Mouse (Mus musculus) liver (tissue): ENCODE results near the gene Rfx2.

Experiments
- DNase-seq: peaks from one replicate; pipeline ENCODE4 v3.0.0-alpha.2; 2020; ENCODE audit warnings: mixed read lengths

The Rfx2 gene

DNA sequence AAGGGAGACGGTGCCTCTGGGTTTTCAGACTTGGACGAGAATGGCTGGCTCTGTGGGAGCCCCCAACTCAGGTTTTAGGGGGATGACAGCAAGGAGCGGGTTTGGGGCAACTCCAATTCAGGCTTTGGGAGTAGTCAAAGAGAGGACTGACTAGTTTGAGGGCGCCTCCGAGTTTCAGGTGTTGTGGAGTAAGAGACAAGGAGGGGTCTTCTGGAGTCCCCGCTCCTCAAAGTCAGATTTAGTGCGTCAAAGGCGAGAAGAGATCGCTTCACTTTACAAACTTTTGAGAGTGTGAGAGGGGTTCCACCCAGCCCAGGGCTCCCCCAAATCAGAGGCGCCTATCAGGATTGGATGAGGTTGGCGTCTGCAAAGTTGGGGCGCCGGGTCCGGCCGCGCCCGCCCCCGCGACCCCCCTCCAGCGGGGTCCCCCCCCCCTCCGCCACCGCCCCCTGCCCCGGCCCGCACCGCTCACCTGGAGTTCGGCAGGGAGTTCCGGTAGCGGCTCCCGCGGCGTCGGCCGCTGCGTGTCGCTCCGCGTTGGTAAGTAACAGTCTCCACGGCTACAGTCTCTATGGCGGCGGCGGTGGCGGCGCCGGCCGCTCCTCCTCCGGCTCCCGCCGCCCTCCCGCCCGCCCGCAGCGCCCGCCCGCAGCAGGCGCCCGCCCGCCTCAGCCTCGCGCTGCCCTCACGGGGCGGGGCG is at the start of gene Rfx2:
Gene Rfx2, minus strand, starts transcription at position 603 of the 700 bp plus-strand sequence.
- DNase-seq, result no peak

DNA sequence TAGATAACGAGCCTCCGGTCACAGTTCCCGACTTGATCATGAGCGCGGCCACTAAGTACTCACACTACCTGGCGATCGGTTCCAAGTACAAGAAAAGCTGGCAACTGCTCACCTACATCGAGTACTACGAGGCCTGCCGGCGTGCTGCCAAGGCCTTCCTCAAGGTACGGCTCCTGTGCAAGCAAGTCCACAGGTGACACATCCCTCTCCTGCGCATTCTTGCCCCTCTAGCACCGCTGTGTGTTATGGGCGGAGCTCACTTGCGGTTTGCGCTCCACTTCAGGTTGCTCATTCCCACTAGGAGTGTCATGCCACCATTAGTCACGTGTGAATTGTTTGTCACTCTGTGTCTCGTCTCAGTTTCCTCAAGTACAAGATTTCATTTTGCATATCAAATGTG is 46.6 kb upstream of the Rfx2 start:
- DNase-seq, result no peak

- no peak for DNase-seq
These were observed 46.2 kb upstream of the Rfx2 start for GRCm38 (mm10) chr17:56876981-56877380.

DNA sequence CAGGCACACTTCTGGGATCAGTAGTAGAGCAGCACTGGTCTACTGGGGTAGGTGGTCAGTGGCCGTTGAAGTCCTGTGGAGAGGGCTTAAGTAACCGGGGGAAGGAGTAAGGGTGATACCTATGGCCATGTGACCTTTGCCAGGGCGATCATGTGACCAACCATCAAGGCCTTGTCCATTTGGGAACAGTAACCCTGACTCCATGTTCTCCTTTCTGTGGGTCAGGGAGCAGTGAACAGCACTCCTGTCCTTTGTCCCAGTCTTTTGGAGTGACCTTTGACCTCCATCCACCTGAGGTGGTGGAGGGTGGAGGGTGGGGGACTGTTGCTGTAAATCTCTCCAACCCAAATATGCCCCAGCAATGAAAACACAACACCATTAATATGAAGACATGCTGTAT is 45.7 kb upstream of the Rfx2 start:
- no peak for DNase-seq

- no peak for DNase-seq
These were observed 44.3 kb upstream of the Rfx2 start, which contains the start of gene 1700061G19Rik for GRCm38 (mm10) chr17:56874936-56875651. Gene 1700061G19Rik (plus strand): TSS chr17:56875477.

- no peak for DNase-seq
These were observed 43.4 kb upstream of the Rfx2 start, which contains the start of gene Acsbg2 for GRCm38 (mm10) chr17:56874237-56874636. Gene Acsbg2 (minus strand): TSS chr17:56874447.

- no peak for DNase-seq
These were observed 41.7 kb upstream of the Rfx2 start for GRCm38 (mm10) chr17:56872512-56872911.

DNA sequence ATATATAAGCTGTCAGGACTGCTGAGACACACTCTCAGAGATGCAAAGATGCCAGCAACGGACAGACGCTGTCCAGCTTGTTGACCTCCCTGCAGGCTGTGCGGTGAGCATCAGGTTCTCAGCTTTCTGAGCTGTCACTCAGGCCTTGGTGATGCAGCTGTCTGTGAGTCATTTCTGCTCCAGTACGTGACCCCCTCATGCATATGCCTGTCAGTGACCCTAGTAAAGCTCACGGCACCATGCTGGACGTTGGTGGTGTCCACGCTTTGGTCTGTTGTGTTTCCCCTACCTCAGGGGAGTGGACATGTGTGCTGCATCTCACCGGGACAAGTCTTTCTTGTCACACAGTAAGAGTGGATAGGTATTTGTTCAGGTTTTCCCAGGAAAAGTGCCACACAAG is 41.0 kb upstream of the Rfx2 start:
- DNase-seq, result no peak

GRCm38 (mm10) chr17:56870287-56870953 is 39.6 kb upstream of the Rfx2 start:
- DNase-seq, result no peak

DNA sequence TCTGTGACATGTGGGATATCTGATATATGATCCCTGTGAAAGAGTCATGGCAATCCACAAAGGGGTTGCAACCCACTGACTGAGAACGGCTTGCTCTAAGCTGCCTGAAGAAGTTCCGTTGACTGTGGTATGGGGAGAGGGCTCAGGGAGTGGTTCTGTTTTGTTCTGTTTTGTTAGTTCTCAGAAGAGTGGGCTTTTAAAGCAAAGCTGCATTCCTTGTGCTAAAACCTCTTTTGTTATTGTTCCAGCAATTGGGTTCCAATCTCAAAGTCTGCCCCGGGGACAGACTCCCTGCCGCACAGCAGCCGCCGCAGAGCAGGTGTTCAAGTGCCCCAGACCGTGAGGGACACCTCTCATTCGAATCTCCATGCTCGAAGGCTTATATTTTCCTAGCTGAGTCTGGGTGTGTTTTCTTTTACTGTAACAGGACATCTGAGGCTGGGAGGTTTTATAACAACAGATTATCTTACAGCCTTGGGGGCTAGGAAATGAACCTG is 38.7 kb upstream of the Rfx2 start:
- no peak for DNase-seq

- no peak for DNase-seq
These were observed 35.3 kb upstream of the Rfx2 start for GRCm38 (mm10) chr17:56866071-56866470.

- DNase-seq, result peak; percentile 65
These were observed 30.4 kb upstream of the Rfx2 start for GRCm38 (mm10) chr17:56861197-56861596.

DNA sequence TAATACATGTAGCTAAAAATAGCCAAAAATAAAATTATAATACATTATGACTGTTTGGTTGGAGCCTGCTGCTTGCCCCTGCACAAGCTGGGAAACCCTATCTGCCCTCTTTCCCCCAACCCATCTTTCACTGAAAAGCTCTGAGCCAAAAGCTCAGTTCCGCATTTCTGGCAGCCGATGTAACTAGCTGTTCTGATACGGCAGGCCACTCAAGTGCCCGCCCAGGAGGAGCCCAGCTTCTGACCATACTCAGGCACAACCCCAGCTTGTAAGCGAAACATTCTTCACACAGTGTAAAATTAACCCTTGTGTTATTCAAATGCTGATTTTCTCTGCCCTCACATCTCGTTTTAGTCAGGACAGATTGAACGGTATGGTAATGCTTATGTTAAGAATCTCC is 28.1 kb upstream of the Rfx2 start:
- no peak for DNase-seq

DNA sequence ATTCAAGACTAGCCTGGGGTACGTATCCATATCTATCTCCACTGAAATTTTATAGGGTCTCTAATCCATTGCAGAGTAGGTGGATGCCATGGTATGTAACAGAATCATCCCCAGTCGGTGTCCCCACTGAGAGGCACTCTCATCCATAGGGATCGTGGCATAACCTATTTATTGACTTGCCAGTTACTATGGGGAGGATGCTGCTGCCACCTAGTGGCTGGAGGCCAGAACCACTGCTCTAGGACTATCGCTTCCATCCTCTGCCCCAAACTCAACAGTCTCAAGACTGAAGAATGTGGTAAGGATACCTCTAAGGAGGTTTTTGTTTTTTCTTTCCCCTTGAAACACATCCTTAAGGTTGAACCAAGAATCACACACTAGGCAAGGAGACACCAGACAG is 27.4 kb upstream of the Rfx2 start:
- DNase-seq, result peak; percentile 78

DNA sequence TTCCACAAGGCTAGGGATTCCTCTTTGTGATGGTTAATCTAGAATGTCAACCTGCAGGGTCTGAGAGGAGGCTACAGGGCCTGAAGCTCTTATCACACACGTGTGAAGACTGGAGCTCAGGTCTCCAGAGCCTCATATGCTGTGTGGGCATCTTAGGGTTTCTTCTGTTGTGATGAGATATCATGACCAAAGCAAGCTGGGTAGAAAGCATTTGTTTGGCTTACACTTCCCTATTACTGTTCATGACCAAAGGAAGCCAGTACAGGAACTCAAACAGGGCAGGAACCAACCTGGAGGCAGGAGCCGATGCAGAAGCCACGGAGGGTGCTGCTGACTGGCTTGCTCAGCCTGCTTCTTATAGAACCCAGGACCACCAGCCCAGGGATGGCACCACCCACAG is 24.6 kb upstream of the Rfx2 start:
- DNase-seq, result no peak

- no peak for DNase-seq
These were observed 20.4 kb upstream of the Rfx2 start for GRCm38 (mm10) chr17:56851167-56851566.

GRCm38 (mm10) chr17:56849710-56850109 is 18.9 kb upstream of the Rfx2 start:
- DNase-seq, result no peak

DNA sequence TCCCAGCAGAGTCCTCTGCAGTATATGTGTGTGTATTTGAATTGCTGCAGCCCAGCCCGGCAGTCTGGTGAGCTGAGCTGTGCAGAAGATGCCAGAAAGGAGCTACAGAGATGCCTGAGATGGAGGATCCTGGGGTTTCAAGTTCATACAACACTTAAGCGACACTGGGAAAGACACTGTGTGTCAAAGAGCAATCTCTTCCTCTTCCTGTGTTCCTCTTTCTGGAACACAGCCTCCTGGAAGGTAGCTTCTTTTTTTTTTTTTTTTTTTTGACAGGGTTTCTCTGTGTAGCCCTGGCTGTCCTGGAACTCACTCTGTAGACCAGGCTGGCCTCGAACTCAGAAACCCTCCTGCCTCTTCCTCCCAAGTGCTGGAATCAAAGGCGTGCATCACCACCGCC is 18.0 kb upstream of the Rfx2 start:
- no peak for DNase-seq

- DNase-seq, result no peak
These were observed 12.9 kb upstream of the Rfx2 start for GRCm38 (mm10) chr17:56843678-56844077.

DNA sequence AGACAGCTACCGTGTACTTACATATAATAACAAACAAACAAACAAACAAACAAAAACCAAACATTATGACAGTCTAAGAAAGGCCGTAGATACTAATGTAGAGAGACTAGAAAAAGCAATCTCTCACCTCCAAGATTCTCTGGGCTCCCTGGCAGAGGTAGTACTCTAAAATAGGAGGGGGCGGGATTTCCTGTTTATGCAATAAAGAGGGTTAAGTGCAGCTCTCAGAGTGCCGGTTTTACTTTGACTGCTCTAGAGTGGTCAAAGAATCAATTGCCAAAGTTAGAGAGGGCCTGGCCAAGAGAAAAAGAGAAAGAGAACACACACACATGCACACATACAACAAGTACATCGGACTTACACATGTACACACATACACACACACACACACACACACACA is 11.4 kb upstream of the Rfx2 start:
- DNase-seq, result no peak

- DNase-seq, result no peak
These were observed 9.7 kb upstream of the Rfx2 start for GRCm38 (mm10) chr17:56840524-56840923.

DNA sequence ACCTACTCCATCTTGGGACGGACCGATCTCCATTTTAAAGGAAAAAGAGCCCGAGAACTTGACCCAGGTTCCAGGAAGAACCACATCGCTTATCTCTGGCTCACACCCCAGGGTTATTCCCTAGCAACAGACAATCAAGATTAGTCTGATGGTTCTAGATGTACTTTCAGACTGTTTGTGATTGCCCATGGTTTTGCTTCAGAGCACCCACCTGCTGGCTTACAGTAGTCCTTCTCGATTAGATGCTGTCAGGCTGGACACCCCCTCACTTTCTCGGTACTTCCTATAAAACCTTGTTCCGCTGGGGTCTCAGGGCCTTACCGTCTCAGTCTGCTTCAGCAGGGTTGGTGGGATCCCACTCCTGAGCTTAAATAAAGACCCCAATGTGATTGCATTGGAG is 5.5 kb upstream of the Rfx2 start:
- DNase-seq, result no peak

GRCm38 (mm10) chr17:56833381-56833780 is 2.6 kb upstream of the Rfx2 start:
- no peak for DNase-seq

- no peak for DNase-seq
These were observed 2.1 kb upstream of the Rfx2 start for GRCm38 (mm10) chr17:56832918-56833317.
